Mouse (Mus musculus) kidney, postnatal 10 days (tissue): ENCODE measurements at regions not wholly inside any gene's neighbourhood (a gene's known extent, or its start where the extent isn't known, plus 50 kb on each side); places are given as distances from the start of the nearest gene placed in this dataset.

Source experiments
- DNase-seq: peaks from one replicate; pipeline ENCODE4 v3.0.0; 2021; ENCODE audit warnings: mixed read lengths

GRCm38 (mm10) chr13:16498052-16498451 lies 486.4 kb downstream of the Inhba start:
- no peak for DNase-seq

GRCm38 (mm10) chr13:16512876-16513275 lies 501.2 kb downstream of the Inhba start:
- DNase-seq = no peak

GRCm38 (mm10) chr13:16515195-16515594 lies 503.5 kb downstream of the Inhba start:
- no peak for DNase-seq

GRCm38 (mm10) chr13:16529036-16529435 lies 517.4 kb downstream of the Inhba start:
- DNase-seq = no peak

- DNase-seq = no peak
Observed at GRCm38 (mm10) chr13:16543771-16544170, 532.1 kb downstream of the Inhba start.

GRCm38 (mm10) chr13:16550060-16550459 lies 538.4 kb downstream of the Inhba start:
- DNase-seq = no peak

GRCm38 (mm10) chr13:16564988-16565387 lies 553.3 kb downstream of the Inhba start:
- DNase-seq = no peak

GRCm38 (mm10) chr13:16574069-16574468 lies 562.4 kb downstream of the Inhba start:
- DNase-seq = no peak

- DNase-seq = no peak
Observed at GRCm38 (mm10) chr13:16586286-16586685, 574.6 kb downstream of the Inhba start.

- DNase-seq = no peak
Observed at GRCm38 (mm10) chr13:16619755-16620154, 608.1 kb downstream of the Inhba start.

GRCm38 (mm10) chr13:16626584-16626983 lies 614.9 kb downstream of the Inhba start:
- DNase-seq = peak; percentile 14

GRCm38 (mm10) chr13:16633445-16634092 lies 621.9 kb downstream of the Inhba start:
- DNase-seq = no peak

GRCm38 (mm10) chr13:16636251-16636650 lies 624.6 kb downstream of the Inhba start:
- no peak for DNase-seq

- DNase-seq = no peak
Observed at GRCm38 (mm10) chr13:16641611-16642449, 630.2 kb downstream of the Inhba start.

GRCm38 (mm10) chr13:16642450-16642994 lies 630.9 kb downstream of the Inhba start:
- no peak for DNase-seq

GRCm38 (mm10) chr13:16645311-16645710 lies 633.7 kb downstream of the Inhba start:
- no peak for DNase-seq

- DNase-seq = no peak
Observed at GRCm38 (mm10) chr13:16646056-16646455, 634.4 kb downstream of the Inhba start.

GRCm38 (mm10) chr13:16646649-16647048 lies 635.0 kb downstream of the Inhba start:
- DNase-seq = no peak

GRCm38 (mm10) chr13:16656110-16656509 lies 644.5 kb downstream of the Inhba start:
- no peak for DNase-seq

GRCm38 (mm10) chr13:16659894-16660293 lies 648.2 kb downstream of the Inhba start:
- no peak for DNase-seq

- no peak for DNase-seq
Observed at GRCm38 (mm10) chr13:16668652-16669051, 657.0 kb downstream of the Inhba start.

- no peak for DNase-seq
Observed at GRCm38 (mm10) chr13:16669281-16669680, 657.6 kb downstream of the Inhba start.

GRCm38 (mm10) chr13:16670047-16670733 lies 658.5 kb downstream of the Inhba start:
- DNase-seq = no peak
